Mouse (Mus musculus): Measurements from ENCODE around the gene Pld2.

- TF ChIP-seq CTCF (IDR thresholded peaks at IDR 0.05) (no peak), EP300 (IDR thresholded peaks at IDR 0.05) (no peak)
Measured at GRCm38 (mm10) chr11:70577201-70577600, 37.3 kb downstream of the Pld2 start.
